Comparison of ENCODE assay signal across 10 mouse cellular contexts in genomic region chr2:163285762-163286161, GRCm38 (mm10).
DNase-seq lines count a peak whose midpoint lies in the region; ATAC-seq and TF ChIP-seq lines count a peak whose summit lies in the region.
"Had no signal": no experiment of that assay in that cellular context is flagged by ENCODE, and none has a peak within 500 bp of the region (broad histone marks: within the 10 kb centered on the region; RNA-seq: fewer than 3 reads in every experiment).

No protein-coding gene starts in this region.

- intact Hi-C loops in left cerebral cortex, postnatal 10 days (cut with DNase I): no loop called here

- H3K36me3 ChIP-seq in lung, embryonic 14.5 days (ENCODE audit: insufficient read depth): no peaks in the 10 kb centered on the region
- H3K36me3 ChIP-seq in limb, embryonic 13.5 days: no peaks in the 10 kb centered on the region
- H3K36me3 ChIP-seq in stomach, embryonic 15.5 days: no peaks in the 10 kb centered on the region

- no peak overlapping the region for H3K9ac ChIP-seq in lung, embryonic 14.5 days
- H3K9ac ChIP-seq in limb, embryonic 13.5 days: no peak overlapping the region
- no peak overlapping the region for H3K9ac ChIP-seq in stomach, embryonic 15.5 days

- H3K4me2 ChIP-seq in lung, embryonic 14.5 days: peak overlapping the region; percentile 5; the same call in 1 of the 2 replicates
- H3K4me2 ChIP-seq in limb, embryonic 13.5 days (replicated peaks): peak overlapping the region; percentile 42
- no peak overlapping the region; the same call in 1 of the 2 replicates for H3K4me2 ChIP-seq in stomach, embryonic 15.5 days

- peak; percentile 22 for DNase-seq in lung, embryonic 14.5 days
- no peak for DNase-seq in lung, postnatal 10 days
- no peak for DNase-seq in gastrocnemius, postnatal 10 days
- DNase-seq in left cerebral cortex, postnatal 10 days (ENCODE audit: extremely low spot score in 1 of 2, low spot score in 2 of 2): no peak
- DNase-seq: adrenal gland, postnatal 25 days; lung, postnatal 14 days had no signal

- no peak overlapping the region for H3K27ac ChIP-seq in lung, embryonic 14.5 days (ENCODE audit: low read depth)
- H3K27ac ChIP-seq in limb, embryonic 13.5 days: peak overlapping the region; percentile 40; the same call in 1 of the 2 replicates
- H3K27ac ChIP-seq in stomach, embryonic 15.5 days: 0 out of 2 replicates have a peak overlapping the region, but pooled peaks have one; percentile 37

- TF ChIP-seq CTCF in lung, embryonic 14.5 days (IDR thresholded peaks at IDR 0.05; ENCODE audit: low read depth): no peak

- no peaks in the 10 kb centered on the region for H3K9me3 ChIP-seq in lung, embryonic 14.5 days (ENCODE audit: low read depth, low read length)
- no peaks in the 10 kb centered on the region for H3K9me3 ChIP-seq in limb, embryonic 13.5 days
- H3K9me3 ChIP-seq in stomach, embryonic 15.5 days: no peaks in the 10 kb centered on the region

- peaks cover 23% of the 10 kb centered on the region; the same call in 1 of the 2 replicates for H3K27me3 ChIP-seq in lung, embryonic 14.5 days (ENCODE audit: insufficient read depth, low read length)
- H3K27me3 ChIP-seq in limb, embryonic 13.5 days: peaks cover 46% of the 10 kb centered on the region
- peaks cover 18% of the 10 kb centered on the region; the same call in 1 of the 2 replicates for H3K27me3 ChIP-seq in stomach, embryonic 15.5 days (replicated peaks)

- ATAC-seq in lung, embryonic 14.5 days (ENCODE audit: insufficient read depth): no peak
- 0 out of 2 replicates have a peak, but pooled peaks have one; percentile 28 for ATAC-seq in granulocyte monocyte progenitor cell, adult 5-6 weeks (replicated peaks; ENCODE audit: poor library complexity, severe bottlenecking)
- no peak for ATAC-seq in limb, embryonic 13.5 days (ENCODE audit: low FRiP score, low read depth)
- ATAC-seq in stomach, embryonic 15.5 days (ENCODE audit: insufficient read depth, low FRiP score, low read depth): no peak
- no peak for ATAC-seq in erythroblast, adult 5-6 weeks (replicated peaks; ENCODE audit: low FRiP score, poor library complexity, severe bottlenecking)

- no peak overlapping the region for H3K4me3 ChIP-seq in lung, embryonic 14.5 days (ENCODE audit: low read depth, low read length)
- H3K4me3 ChIP-seq in limb, embryonic 13.5 days: no peak overlapping the region
- no peak overlapping the region for H3K4me3 ChIP-seq in stomach, embryonic 15.5 days (replicated peaks)

- WGBS in lung, embryonic 14.5 days: 45% methylated on average over 7 of the region's 7 CpGs
- WGBS in limb, embryonic 13.5 days: 35% methylated on average over 7 of the region's 7 CpGs
- WGBS in stomach, embryonic 15.5 days: 44% methylated on average over 7 of the region's 7 CpGs

- H3K4me1 ChIP-seq in lung, embryonic 14.5 days (ENCODE audit: insufficient read depth): no peaks in the 10 kb centered on the region
- peaks cover 54% of the 10 kb centered on the region for H3K4me1 ChIP-seq in limb, embryonic 13.5 days
- peaks cover 13% of the 10 kb centered on the region for H3K4me1 ChIP-seq in stomach, embryonic 15.5 days
